Mouse (Mus musculus): ENCODE results near the gene Crlf1. TPM values are rescaled to one million over a fixed set of nuclear protein-coding genes. Genes with fewer than 3 reads are reported as not detected.

The Crlf1 gene
- total and polyA plus RNA-seq, 2 experiments = not detected

GRCm38 (mm10) chr8:70503062-70503750, 10.2 kb downstream of the Crlf1 start:
- H3K27me3 ChIP-seq (ENCODE audit: control insufficient read depth, insufficient read depth, low read length) = no peaks in the 10 kb centered on the region
- H3K27ac ChIP-seq (replicated peaks; ENCODE audit: insufficient read depth, low read depth, low read length) = no peak overlapping the region
- WGBS = 20% methylated on average over 46 of the region's 46 CpGs
- TF ChIP-seq CTCF (IDR thresholded peaks at IDR 0.05; ENCODE audit: low read depth, low read length) (peak; percentile 82), POLR2A (IDR thresholded peaks at IDR 0.05; ENCODE audit: extremely low read depth, insufficient read depth, low read length) (no peak)
- no peak for DNase-seq (ENCODE audit: extremely low read depth, low read depth, low spot score)
- H3K4me3 ChIP-seq (ENCODE audit: insufficient read depth, low read depth, low read length) = no peak overlapping the region
- no peak overlapping the region for H3K9ac ChIP-seq (ENCODE audit: low read depth, low read length)
- H3K79me2 ChIP-seq (ENCODE audit: control insufficient read depth, insufficient read depth, low read length) = no peaks in the 10 kb centered on the region
- peaks cover 6% of the 10 kb centered on the region; the same call in 1 of the 2 replicates for H3K36me3 ChIP-seq (ENCODE audit: control insufficient read depth, insufficient read depth, low read length)
- peaks cover 14% of the 10 kb centered on the region for H3K4me1 ChIP-seq (ENCODE audit: control insufficient read depth, insufficient read depth, low read length)

DNA sequence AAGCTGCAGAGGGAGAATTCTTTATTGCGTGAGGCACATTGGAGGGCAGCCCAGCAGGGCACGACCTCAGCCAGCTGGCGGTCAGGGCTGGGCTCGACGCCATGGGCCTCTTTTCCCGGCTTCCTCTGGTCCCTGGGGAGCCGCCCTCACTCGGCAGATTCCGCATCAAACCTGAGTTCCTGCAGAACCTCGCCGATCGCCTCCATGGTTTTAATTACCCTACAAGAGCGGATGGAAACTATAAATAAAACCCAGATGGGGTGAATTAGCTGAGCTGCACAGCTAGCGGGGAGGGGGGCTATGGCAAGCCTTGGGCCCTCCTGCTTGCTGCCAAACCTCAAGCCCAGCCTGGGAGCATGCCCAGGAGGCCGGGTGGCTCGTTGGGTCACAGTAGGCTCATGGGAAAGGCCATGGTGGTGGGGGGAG, 11.3 kb downstream of the Crlf1 start:
- Histone ChIP-seq H3K27me3 (ENCODE audit: control insufficient read depth, insufficient read depth, low read length) (no peaks in the 10 kb centered on the region), H3K4me3 (ENCODE audit: insufficient read depth, low read depth, low read length) (no peak overlapping the region), H3K9ac (ENCODE audit: low read depth, low read length) (no peak overlapping the region), H3K4me1 (ENCODE audit: control insufficient read depth, insufficient read depth, low read length) (peaks cover 23% of the 10 kb centered on the region), H3K36me3 (ENCODE audit: control insufficient read depth, insufficient read depth, low read length) (peaks cover 10% of the 10 kb centered on the region; the same call in 1 of the 2 replicates), H3K79me2 (ENCODE audit: control insufficient read depth, insufficient read depth, low read length) (peaks cover 6% of the 10 kb centered on the region; the same call in 1 of the 2 replicates), H3K27ac (replicated peaks; ENCODE audit: insufficient read depth, low read depth, low read length) (no peak overlapping the region)
- 26% methylated on average over 16 of the region's 16 CpGs for WGBS
- peak; percentile 62 for DNase-seq (ENCODE audit: extremely low read depth, low read depth, low spot score)
- TF ChIP-seq POLR2A (IDR thresholded peaks at IDR 0.05; ENCODE audit: extremely low read depth, insufficient read depth, low read length) (no peak), CTCF (IDR thresholded peaks at IDR 0.05; ENCODE audit: low read depth, low read length) (no peak)

- H3K79me2 ChIP-seq (ENCODE audit: control insufficient read depth, insufficient read depth, low read length) = peaks cover 11% of the 10 kb centered on the region; the same call in 1 of the 2 replicates
- peaks cover 25% of the 10 kb centered on the region for H3K4me1 ChIP-seq (ENCODE audit: control insufficient read depth, insufficient read depth, low read length)
- H3K9ac ChIP-seq (ENCODE audit: low read depth, low read length) = no peak overlapping the region
- DNase-seq (ENCODE audit: extremely low read depth, low read depth, low spot score) = no peak
- peaks cover 10% of the 10 kb centered on the region; the same call in 1 of the 2 replicates for H3K36me3 ChIP-seq (ENCODE audit: control insufficient read depth, insufficient read depth, low read length)
- 88% methylated on average over 3 of the region's 3 CpGs for WGBS
- TF ChIP-seq CTCF (IDR thresholded peaks at IDR 0.05; ENCODE audit: low read depth, low read length) (peak; percentile 73), POLR2A (IDR thresholded peaks at IDR 0.05; ENCODE audit: extremely low read depth, insufficient read depth, low read length) (no peak)
- no peak overlapping the region for H3K4me3 ChIP-seq (ENCODE audit: insufficient read depth, low read depth, low read length)
- H3K27ac ChIP-seq (replicated peaks; ENCODE audit: insufficient read depth, low read depth, low read length) = no peak overlapping the region
- no peaks in the 10 kb centered on the region for H3K27me3 ChIP-seq (ENCODE audit: control insufficient read depth, insufficient read depth, low read length)
Measured at GRCm38 (mm10) chr8:70504851-70505250, 11.9 kb downstream of the Crlf1 start.

- Histone ChIP-seq H3K36me3 (ENCODE audit: control insufficient read depth, insufficient read depth, low read length) (peaks cover 10% of the 10 kb centered on the region; the same call in 1 of the 2 replicates), H3K27ac (replicated peaks; ENCODE audit: insufficient read depth, low read depth, low read length) (peak overlapping the region; percentile 21), H3K79me2 (ENCODE audit: control insufficient read depth, insufficient read depth, low read length) (peaks cover 14% of the 10 kb centered on the region; the same call in 1 of the 2 replicates), H3K4me1 (ENCODE audit: control insufficient read depth, insufficient read depth, low read length) (peaks cover 21% of the 10 kb centered on the region), H3K9ac (ENCODE audit: low read depth, low read length) (peak overlapping the region; percentile 87), H3K27me3 (ENCODE audit: control insufficient read depth, insufficient read depth, low read length) (no peaks in the 10 kb centered on the region), H3K4me3 (ENCODE audit: insufficient read depth, low read depth, low read length) (peak overlapping the region; percentile 79)
- DNase-seq (ENCODE audit: extremely low read depth, low read depth, low spot score) = no peak
- TF ChIP-seq POLR2A (IDR thresholded peaks at IDR 0.05; ENCODE audit: extremely low read depth, insufficient read depth, low read length) (no peak), CTCF (IDR thresholded peaks at IDR 0.05; ENCODE audit: low read depth, low read length) (no peak)
- 27% methylated on average over 32 of the region's 32 CpGs for WGBS
Measured at GRCm38 (mm10) chr8:70505698-70506327, 12.9 kb downstream of the Crlf1 start.

DNA sequence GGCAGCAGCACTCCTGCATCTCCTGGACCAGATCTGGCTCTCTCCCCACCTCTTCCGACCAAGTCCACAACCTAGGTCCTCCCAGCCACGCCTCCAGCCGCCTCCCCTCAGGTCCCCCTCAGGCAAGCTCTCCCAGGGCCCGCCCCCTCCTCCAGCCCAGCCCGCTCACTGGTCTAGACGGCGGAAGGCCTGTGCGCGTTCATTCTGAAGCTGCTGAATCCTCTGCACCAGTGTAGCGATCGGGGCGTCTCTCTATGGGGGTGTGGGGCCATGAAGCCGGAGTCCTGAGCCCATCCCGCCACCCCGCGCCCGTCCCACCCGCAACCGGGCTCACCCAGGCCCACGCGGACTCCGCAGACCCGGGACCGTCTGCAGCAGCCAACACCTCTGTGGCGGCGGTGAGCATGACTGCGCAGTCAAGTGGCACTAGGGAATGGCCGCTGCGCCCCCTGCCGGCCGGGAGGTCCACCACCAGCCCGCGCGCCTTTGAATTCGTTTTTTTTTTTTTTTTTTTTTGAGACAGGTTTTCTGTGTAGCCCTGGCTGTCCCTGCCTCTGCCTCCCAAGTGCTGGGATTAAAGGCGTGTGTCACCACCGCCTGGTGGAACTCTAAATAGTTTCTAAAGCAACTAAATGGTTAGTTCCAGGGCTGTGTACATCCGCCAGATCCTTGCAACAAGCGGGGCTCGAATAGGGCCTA, 13.5 kb downstream of the Crlf1 start, which contains the start of gene Rex1bd:
Rex1bd (minus strand) TSS at position 425 of the 699 bp plus-strand sequence.
- Histone ChIP-seq H3K4me3 (ENCODE audit: insufficient read depth, low read depth, low read length) (peak within 1 kb of the TSS; percentile 79), H3K9ac (ENCODE audit: low read depth, low read length) (peak within 1 kb of the TSS; percentile 87), H3K36me3 (ENCODE audit: control insufficient read depth, insufficient read depth, low read length) (peaks cover 10% of the 10 kb centered on the region; the same call in 1 of the 2 replicates), H3K4me1 (ENCODE audit: control insufficient read depth, insufficient read depth, low read length) (peaks cover 21% of the 10 kb centered on the region), H3K27ac (replicated peaks; ENCODE audit: insufficient read depth, low read depth, low read length) (peak within 1 kb of the TSS; percentile 21), H3K79me2 (ENCODE audit: control insufficient read depth, insufficient read depth, low read length) (peaks cover 14% of the 10 kb centered on the region; the same call in 1 of the 2 replicates), H3K27me3 (ENCODE audit: control insufficient read depth, insufficient read depth, low read length) (no peaks in the 10 kb centered on the region)
- peak; percentile 87 for DNase-seq (ENCODE audit: extremely low read depth, low read depth, low spot score)
- TF ChIP-seq POLR2A (IDR thresholded peaks at IDR 0.05; ENCODE audit: extremely low read depth, insufficient read depth, low read length) = no peak; the same call in 1 of the 2 replicates
- TF ChIP-seq CTCF (IDR thresholded peaks at IDR 0.05; ENCODE audit: low read depth, low read length) = peak; percentile 83
- WGBS = 4% methylated on average over 40 of the region's 40 CpGs

Data from liver, adult 2 months (tissue).